Mouse (Mus musculus) forebrain, embryonic 15.5 days (tissue): ENCODE results near the gene Nid1. TPM values are rescaled to one million over a fixed set of nuclear protein-coding genes. Genes with fewer than 3 reads are reported as not detected.
"Not testable (repeated sequence)": the region's sequence is repeated elsewhere in the genome, so short reads cannot be mapped to it uniquely, and the experiment has no call there.

Source experiments
- ATAC-seq: fragments of 200-750 bp; cut with Nextera tagmentation; replicated peaks from 2 replicates; pipeline ENCODE4 v1.8.0; 2017; ENCODE audit warnings: mild to moderate bottlenecking, moderate TSS enrichment, moderate library complexity
- H3K27ac ChIP-seq: fragments of 300-500 bp; sonication (generic); replicated peaks from 2 replicates; pipeline ENCODE4 v1.5.1; 2015; ENCODE audit warnings: mild to moderate bottlenecking, inconsistent platforms
- H3K27me3 ChIP-seq: fragments of 300-500 bp; sonication (generic); 2 replicates; pipeline ENCODE4 v1.6.1; 2015; ENCODE audit warnings: inconsistent platforms
- H3K36me3 ChIP-seq: fragments of 300-500 bp; sonication (generic); 2 replicates; pipeline ENCODE4 v1.6.1; 2015; ENCODE audit warnings: mild to moderate bottlenecking, inconsistent platforms
- H3K4me1 ChIP-seq: fragments of 300-500 bp; sonication (generic); 2 replicates; pipeline ENCODE4 v1.6.1; 2015; ENCODE audit warnings: inconsistent platforms
- H3K4me2 ChIP-seq: fragments of 300-500 bp; sonication (generic); replicated peaks from 2 replicates; pipeline ENCODE4 v1.6.1; 2015; ENCODE audit warnings: mild to moderate bottlenecking, inconsistent platforms
- H3K4me3 ChIP-seq: fragments of 300-500 bp; sonication (generic); 2 replicates; pipeline ENCODE4 v1.5.1; 2015; ENCODE audit warnings: mild to moderate bottlenecking, inconsistent platforms
- H3K9ac ChIP-seq: fragments of 300-500 bp; sonication (generic); replicated peaks from 2 replicates; pipeline ENCODE4 v1.6.1; 2015; ENCODE audit warnings: mild to moderate bottlenecking, inconsistent platforms
- H3K9me3 ChIP-seq: fragments of 300-500 bp; sonication (generic); 2 replicates; pipeline ENCODE4 v1.6.1; 2016; ENCODE audit warnings: inconsistent platforms
- WGBS: fragments of 180-500 bp; shearing (Covaris S2); methylation state at CpG from one replicate; pipeline ENCODE4 v1.1.7; 2015; ENCODE audit warnings: mixed read lengths; 5-methylcytosine and 5-hydroxymethylcytosine counted together
- polyA plus RNA-seq: library from polyadenylated mRNA; unstranded; fragments of >200 nt; fragmentation: Nextera tagmentation; extraction: Ambion mirVana; gene quantifications from 2 replicates; pipeline ENCODE4 v1.2.1, GENCODE M21; 2015

The Nid1 gene
- polyA plus RNA-seq, 1 experiment from 2014 or later = 16.7 TPM

- H3K27ac ChIP-seq = no peak overlapping the region
- no peaks in the 10 kb centered on the region for H3K4me1 ChIP-seq
- no peak overlapping the region for H3K4me2 ChIP-seq
- no peak for ATAC-seq
- no peaks in the 10 kb centered on the region for H3K27me3 ChIP-seq
- WGBS = 76% methylated on average over 2 of the region's 2 CpGs
- no peaks in the 10 kb centered on the region for H3K9me3 ChIP-seq
- no peak overlapping the region for H3K9ac ChIP-seq
- H3K36me3 ChIP-seq = no peaks in the 10 kb centered on the region
- H3K4me3 ChIP-seq = no peak overlapping the region
These were observed 99.2 kb downstream of the Nid1 start for GRCm38 (mm10) chr13:13536555-13536954.

GRCm38 (mm10) chr13:13537272-13538015, 100.1 kb downstream of the Nid1 start:
- Histone ChIP-seq H3K9me3 (no peaks in the 10 kb centered on the region), H3K36me3 (no peaks in the 10 kb centered on the region), H3K4me2 (no peak overlapping the region), H3K27me3 (no peaks in the 10 kb centered on the region), H3K9ac (no peak overlapping the region), H3K4me3 (no peak overlapping the region), H3K4me1 (no peaks in the 10 kb centered on the region), H3K27ac (no peak overlapping the region)
- no peak for ATAC-seq
- WGBS = 77% methylated on average over 2 of the region's 2 CpGs

DNA sequence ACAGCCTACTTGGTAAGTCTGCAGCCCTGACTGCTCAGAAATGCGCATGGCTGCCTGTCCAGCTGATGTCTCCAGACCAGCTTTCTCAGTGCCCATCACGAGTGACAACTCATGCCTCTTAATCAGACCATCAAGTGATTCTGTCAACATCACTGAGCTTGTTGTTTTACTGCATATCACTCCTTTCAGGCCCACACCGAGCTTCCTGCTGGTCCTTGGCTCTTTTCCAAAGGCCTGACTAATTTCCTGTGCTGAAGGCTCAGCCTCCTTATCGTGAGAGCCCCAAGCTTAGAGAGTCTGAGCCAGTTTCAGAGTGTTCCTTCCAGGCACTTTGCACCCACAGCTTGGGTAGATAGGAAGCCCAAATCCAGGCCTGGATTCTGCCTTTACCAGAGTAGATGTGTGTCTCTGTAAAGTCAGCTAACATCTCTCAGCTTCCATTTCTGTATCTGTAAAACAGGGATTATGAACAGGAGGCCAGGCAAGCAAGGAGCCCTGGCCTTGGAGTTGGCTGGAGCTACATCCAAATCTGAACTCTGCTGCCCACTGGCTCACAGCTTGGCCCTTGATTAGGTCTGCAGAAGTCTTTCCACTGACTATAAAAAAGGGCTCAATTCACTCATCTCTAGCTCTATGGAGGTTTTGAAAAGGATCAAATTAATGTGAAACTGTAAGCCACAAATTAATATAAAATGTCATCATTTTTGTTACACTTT, 101.4 kb downstream of the Nid1 start:
- Histone ChIP-seq H3K4me1 (no peaks in the 10 kb centered on the region), H3K4me2 (no peak overlapping the region), H3K36me3 (no peaks in the 10 kb centered on the region), H3K27ac (no peak overlapping the region), H3K9me3 (no peaks in the 10 kb centered on the region), H3K27me3 (no peaks in the 10 kb centered on the region), H3K4me3 (no peak overlapping the region), H3K9ac (no peak overlapping the region)
- 0 out of 2 replicates have a peak, but pooled peaks have one; percentile 53 for ATAC-seq
- 19% methylated on average over 4 of the region's 4 CpGs for WGBS

GRCm38 (mm10) chr13:13543073-13543472, 105.7 kb downstream of the Nid1 start:
- not testable (repeated sequence) for ATAC-seq, H3K27me3 ChIP-seq, H3K4me2 ChIP-seq, H3K36me3 ChIP-seq, H3K27ac ChIP-seq, H3K4me3 ChIP-seq, H3K4me1 ChIP-seq, H3K9me3 ChIP-seq, H3K9ac ChIP-seq
- WGBS = 92% methylated on average over 10 of the region's 10 CpGs

DNA sequence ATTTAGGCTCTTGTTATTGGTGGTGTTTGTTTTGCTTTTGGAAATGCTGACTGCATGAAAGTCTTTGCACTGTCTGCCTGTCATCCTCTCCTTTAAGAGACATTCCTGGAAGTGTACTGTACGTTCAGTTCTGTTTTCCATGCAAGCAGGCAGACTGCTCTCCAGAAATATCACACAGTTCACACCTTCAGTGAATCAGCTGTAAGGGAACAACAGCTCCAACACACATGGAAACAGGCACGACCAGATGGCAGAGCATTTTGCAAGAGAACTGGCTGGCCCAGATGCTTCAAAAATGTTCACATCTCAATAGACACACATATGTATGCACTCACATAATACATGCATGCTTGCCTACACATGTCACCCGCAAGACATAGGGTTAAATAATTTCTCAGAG, 109.4 kb downstream of the Nid1 start:
- Histone ChIP-seq H3K4me3 (no peak overlapping the region), H3K27ac (0 out of 2 replicates have a peak overlapping the region, but pooled peaks have one; percentile 8), H3K4me2 (no peak overlapping the region), H3K9me3 (no peaks in the 10 kb centered on the region), H3K27me3 (no peaks in the 10 kb centered on the region), H3K36me3 (no peaks in the 10 kb centered on the region), H3K9ac (no peak overlapping the region), H3K4me1 (peaks cover 5% of the 10 kb centered on the region; the same call in 1 of the 2 replicates)
- WGBS = 56% methylated on average over 3 of the region's 3 CpGs
- ATAC-seq = peak; percentile 94

- H3K9me3 ChIP-seq = no peaks in the 10 kb centered on the region
- ATAC-seq = no peak
- peaks cover 5% of the 10 kb centered on the region; the same call in 1 of the 2 replicates for H3K4me1 ChIP-seq
- H3K4me3 ChIP-seq = no peak overlapping the region
- no peaks in the 10 kb centered on the region for H3K36me3 ChIP-seq
- H3K4me2 ChIP-seq = no peak overlapping the region
- no peaks in the 10 kb centered on the region for H3K27me3 ChIP-seq
- H3K9ac ChIP-seq = no peak overlapping the region
- WGBS = 90% methylated on average over 4 of the region's 4 CpGs
- H3K27ac ChIP-seq = no peak overlapping the region
These were observed 110.5 kb downstream of the Nid1 start for GRCm38 (mm10) chr13:13547889-13548288.

DNA sequence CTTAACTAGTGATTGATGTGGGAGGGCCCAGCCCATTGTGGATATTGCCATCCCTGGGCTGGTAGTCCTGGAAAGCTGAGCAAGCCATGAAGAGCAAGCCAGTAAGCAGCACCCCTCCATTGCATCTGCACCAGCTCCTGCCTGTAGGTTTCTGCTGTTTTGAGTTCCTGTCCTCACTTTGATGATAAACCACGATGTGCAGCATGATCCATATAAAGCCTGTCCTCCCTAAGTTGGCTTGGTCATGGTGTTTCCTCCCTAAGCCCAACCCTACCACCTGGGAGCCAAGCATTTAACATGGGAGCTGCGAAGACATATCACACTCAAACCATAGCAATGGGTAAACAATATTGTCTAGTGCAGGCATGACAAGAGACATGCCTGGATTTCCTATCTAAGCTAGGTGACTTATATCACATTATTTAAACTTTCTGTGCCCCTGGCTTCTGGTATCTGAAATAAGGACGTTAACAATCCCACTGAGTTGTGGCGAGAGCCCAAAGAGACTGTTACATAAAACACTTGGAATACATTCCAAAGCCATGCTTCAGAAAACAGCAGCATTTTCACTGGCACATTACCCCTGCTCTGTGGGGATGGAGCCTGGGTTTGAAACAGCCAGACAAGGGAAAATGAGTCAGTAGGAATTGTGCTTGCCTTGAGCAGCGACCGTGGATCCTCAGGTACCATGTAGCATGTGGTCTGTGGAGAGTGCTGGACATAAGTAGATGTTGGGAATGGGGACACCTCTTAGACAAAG, 111.3 kb downstream of the Nid1 start:
- ATAC-seq = no peak
- Histone ChIP-seq H3K4me3 (no peak overlapping the region), H3K4me1 (peaks cover 5% of the 10 kb centered on the region; the same call in 1 of the 2 replicates), H3K4me2 (no peak overlapping the region), H3K9ac (no peak overlapping the region), H3K27me3 (no peaks in the 10 kb centered on the region), H3K9me3 (no peaks in the 10 kb centered on the region), H3K27ac (no peak overlapping the region), H3K36me3 (no peaks in the 10 kb centered on the region)
- 82% methylated on average over 6 of the region's 6 CpGs for WGBS

- ATAC-seq = no peak
These were observed 112.6 kb downstream of the Nid1 start for GRCm38 (mm10) chr13:13549687-13550660.

DNA sequence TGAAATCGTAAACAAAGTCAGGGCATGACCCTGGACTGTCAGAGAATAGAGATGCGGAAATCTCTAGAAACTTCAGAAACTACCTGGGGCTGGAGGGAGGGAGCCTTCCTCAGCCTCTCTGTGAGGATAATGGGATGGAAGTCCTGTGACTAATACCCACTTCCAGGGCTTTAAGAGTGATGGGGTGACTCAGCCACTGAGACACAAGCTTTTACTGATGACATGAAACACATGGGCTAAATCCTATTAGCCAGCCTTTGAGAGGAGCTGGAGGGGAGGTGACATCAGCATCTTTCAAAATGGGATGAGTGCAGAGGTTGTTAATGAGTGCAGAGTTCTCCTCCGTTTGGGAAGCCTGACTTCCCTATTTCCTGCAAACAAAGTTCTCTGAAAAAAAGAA, 114.7 kb downstream of the Nid1 start:
- Histone ChIP-seq H3K9ac (no peak overlapping the region), H3K4me3 (no peak overlapping the region), H3K27me3 (no peaks in the 10 kb centered on the region), H3K4me2 (no peak overlapping the region), H3K27ac (no peak overlapping the region), H3K36me3 (no peaks in the 10 kb centered on the region), H3K9me3 (no peaks in the 10 kb centered on the region), H3K4me1 (no peaks in the 10 kb centered on the region)
- 29% methylated on average over 3 of the region's 3 CpGs for WGBS
- ATAC-seq = no peak

More at GRCm38 (mm10) chr13:13549687-13550660, 112.6 kb downstream of the Nid1 start:
- Histone ChIP-seq H3K9me3 (no peaks in the 10 kb centered on the region), H3K27me3 (no peaks in the 10 kb centered on the region), H3K4me1 (peaks cover 5% of the 10 kb centered on the region; the same call in 1 of the 2 replicates), H3K27ac (no peak overlapping the region), H3K4me2 (no peak overlapping the region), H3K9ac (no peak overlapping the region), H3K36me3 (no peaks in the 10 kb centered on the region), H3K4me3 (no peak overlapping the region)
- WGBS = 59% methylated on average over 9 of the region's 9 CpGs

GRCm38 (mm10) chr13:13553660-13554059, 116.3 kb downstream of the Nid1 start:
- H3K4me2 ChIP-seq = no peak overlapping the region
- H3K27me3 ChIP-seq = no peaks in the 10 kb centered on the region
- H3K27ac ChIP-seq = no peak overlapping the region
- H3K4me3 ChIP-seq = no peak overlapping the region
- H3K9ac ChIP-seq = no peak overlapping the region
- no peaks in the 10 kb centered on the region for H3K36me3 ChIP-seq
- no peaks in the 10 kb centered on the region for H3K9me3 ChIP-seq
- 63% methylated on average over 1 of the region's 1 CpGs for WGBS
- ATAC-seq = no peak
- H3K4me1 ChIP-seq = no peaks in the 10 kb centered on the region

DNA sequence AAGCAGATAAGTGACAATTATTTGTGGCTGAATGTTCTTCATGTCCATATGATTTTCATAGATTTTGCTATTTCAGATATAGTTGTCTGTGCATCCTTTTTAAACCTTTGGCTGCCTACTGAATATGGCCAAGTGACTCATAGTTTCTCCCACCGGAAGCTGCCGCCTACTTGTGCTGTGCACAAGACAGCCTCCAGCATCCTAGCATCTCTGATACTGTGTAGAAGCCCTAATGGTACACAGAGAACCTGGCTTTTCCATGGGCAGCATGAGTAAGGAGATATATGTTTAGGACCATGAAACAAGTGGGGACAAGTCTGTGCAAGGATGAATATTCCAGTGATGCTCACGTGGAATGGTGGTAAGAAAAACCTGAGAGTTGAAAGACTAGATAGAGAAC, 117.8 kb downstream of the Nid1 start:
- no peaks in the 10 kb centered on the region for H3K36me3 ChIP-seq
- no peak overlapping the region for H3K27ac ChIP-seq
- no peaks in the 10 kb centered on the region for H3K27me3 ChIP-seq
- no peaks in the 10 kb centered on the region for H3K9me3 ChIP-seq
- H3K9ac ChIP-seq = no peak overlapping the region
- 97% methylated on average over 3 of the region's 3 CpGs for WGBS
- no peaks in the 10 kb centered on the region for H3K4me1 ChIP-seq
- no peak overlapping the region for H3K4me3 ChIP-seq
- no peak for ATAC-seq
- no peak overlapping the region for H3K4me2 ChIP-seq
